Mouse (Mus musculus) retina, postnatal 7 days (tissue): ENCODE results near the gene Rassf1.

ENCODE experiments used
- DNase-seq: peaks from one replicate; pipeline ENCODE4 v3.0.0-alpha.2; 2012; ENCODE audit warnings: low read depth, low spot score

Rassf1 gene

DNA sequence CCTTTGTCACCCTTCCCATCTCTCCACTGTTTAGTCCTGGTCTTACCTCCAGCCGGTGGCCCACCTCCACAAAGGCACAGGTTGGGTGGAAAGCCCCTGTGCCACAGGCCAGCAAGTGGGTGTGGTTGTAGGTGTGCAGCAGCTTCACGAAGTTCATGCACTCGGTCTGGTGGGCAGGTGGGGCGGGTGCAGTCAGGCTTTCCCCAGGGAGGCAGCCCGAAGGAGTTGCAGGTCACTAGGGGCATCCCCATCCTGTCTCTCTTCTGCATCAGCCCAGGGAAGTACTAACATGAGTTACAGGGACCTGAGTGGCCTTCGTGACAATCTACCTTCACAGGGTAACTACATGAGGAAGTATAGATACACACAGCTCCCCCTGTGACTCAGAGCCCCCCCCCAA is 51.9 kb downstream of the Rassf1 start:
- DNase-seq: no peak

DNA sequence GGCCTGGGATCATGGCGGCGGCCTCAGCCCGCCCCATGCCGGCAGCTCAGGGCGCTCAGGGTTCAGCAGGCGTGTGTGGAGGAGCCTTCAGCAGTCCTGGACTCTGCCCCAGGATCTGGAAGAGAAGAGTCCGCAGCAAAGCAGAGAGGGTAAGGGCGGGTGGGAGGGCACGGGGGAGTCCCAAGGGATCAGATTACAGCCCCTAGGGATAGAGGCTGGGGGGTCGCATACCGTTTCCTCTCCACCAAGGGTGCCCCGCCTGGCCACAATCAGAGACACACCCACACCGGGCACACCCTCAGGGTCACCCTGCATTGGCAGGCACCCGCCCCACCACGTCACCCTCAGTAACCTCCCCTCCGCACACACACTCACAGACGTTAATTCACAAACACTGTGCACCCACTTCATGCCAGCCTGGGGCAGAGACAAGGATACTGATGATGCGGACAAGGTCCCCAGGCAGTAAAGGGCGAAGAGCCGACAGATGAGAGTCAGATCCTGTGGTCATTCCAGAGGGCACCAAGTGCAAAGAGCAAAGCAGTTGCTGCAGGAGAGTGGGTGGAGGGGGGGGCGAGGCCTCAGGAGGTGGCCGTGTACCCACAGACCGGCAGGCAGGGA is 53.8 kb downstream of the Rassf1 start:
- DNase-seq: no peak

DNA sequence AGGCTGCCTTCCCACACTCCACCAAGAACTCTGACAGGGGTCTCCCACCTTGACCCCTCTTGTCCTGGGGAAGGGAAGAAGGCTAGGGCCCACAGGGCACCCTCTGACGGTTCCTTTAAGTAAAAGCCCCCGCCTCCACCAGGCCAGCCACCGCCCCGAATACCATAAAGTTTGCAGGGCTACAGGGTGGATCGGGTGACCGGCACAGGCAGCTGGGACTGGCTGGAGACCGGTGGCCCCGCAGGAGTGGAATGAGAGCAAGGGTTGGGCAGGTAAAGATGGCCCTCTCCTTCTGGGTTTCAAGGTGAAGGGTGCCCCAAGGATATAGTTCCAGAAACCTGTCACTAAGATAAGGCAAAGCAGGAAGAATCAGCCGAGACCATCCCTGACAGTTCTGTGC is 55.2 kb downstream of the Rassf1 start:
- no peak for DNase-seq

DNA sequence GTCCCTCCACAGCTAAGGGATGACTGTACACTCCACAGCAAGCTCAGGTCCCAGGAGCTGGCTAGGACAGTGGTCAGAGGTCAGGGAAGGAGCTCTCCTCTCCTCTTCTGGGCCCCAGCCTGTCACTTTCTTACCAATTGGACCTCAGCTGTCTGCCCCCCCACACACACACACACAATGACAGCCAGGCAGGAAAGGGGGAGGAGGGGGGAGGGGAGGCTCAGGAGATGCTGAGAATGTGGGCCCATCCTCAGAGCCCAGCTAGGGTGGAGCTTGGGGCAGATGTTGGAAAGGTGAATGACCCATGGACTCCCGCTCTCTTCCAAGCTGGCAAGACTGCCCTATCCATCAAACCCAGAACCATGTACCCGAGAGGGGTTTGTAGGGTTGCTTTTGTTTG is 55.7 kb downstream of the Rassf1 start:
- no peak for DNase-seq

DNA sequence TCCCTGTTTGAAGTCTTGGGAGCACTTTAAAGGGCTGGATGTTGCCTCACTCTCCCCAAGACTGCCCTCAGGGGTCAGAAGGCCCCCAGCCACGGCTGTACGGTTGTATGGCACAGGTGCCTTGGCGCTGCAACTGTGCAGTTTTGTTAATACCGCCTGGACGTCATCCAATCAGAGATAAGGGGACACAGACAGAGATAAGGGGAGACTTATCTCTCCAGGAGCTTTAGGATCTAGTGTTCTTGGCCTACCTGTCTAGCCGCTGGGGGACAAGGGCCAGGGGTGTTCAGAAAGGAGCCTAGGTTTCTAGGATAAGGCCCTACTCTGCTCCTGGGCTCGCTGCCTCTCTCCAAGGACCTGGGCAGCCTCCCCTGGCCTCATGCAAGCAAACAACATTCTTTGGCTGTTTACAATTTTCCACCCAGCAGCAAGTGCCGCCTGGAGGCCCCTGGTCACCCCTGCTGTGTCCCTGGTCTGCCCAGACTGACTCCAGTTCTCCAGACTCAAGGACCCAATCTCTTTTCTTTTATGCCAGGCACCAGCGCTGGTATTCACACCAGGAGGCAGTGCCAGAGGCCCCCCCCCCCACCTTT is 56.4 kb downstream of the Rassf1 start:
- no peak for DNase-seq

DNA sequence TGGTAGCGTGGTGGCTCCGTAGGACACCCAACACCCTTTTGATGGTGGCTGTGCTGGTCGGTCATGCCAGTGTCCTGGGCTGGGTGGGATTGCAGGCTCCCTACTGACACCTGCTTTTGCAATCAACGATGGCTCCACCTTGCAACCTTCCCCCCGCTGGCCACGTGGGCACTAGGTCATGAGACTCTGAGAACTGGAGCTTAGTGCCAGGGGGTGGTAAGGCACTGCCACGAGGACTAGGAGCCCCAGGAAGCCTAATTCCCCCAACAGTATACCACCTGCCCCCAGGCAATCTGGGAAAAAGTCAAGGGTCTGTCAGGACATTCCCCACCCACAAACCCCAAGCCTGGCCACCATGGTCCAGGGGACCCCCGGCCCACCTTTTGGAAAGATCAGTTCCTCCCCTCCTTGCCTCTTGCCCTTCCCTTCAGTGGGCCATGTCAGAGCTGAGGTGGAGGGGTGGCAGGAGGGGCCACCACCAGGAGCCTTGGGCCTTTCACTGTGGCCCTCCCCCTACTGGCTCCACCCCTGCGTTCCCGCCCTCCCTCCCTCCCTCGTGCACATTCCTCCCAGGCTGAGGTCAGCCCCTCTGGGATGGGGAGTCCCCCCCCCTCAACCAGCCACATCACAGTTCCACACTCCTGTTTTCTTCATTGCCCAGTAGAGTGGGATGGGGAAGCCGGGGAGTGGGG is 57.5 kb downstream of the Rassf1 start, which contains the start of gene Sema3b:
Sema3b (minus strand) TSS at position 489 of the 692 bp plus-strand sequence.
- no peak for DNase-seq

DNA sequence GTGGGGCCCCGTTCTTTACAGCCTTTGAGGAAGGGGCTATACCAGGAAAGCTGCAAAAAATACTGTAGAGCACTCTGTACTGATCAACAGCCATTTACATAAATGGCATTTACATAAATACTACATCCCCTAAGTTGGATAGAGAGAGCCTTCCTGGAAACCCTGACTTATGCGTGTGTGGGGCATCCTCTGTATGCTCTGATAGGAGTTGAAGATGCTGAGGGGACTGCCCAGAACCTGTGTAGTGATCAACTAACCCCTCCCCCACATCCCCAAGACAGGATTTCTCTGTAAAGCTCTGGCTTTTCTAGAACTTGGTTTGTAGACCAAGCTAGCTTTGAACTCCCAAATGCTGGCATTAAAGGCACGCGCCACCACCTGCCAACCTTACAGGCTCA is 58.1 kb downstream of the Rassf1 start:
- no peak for DNase-seq

DNA sequence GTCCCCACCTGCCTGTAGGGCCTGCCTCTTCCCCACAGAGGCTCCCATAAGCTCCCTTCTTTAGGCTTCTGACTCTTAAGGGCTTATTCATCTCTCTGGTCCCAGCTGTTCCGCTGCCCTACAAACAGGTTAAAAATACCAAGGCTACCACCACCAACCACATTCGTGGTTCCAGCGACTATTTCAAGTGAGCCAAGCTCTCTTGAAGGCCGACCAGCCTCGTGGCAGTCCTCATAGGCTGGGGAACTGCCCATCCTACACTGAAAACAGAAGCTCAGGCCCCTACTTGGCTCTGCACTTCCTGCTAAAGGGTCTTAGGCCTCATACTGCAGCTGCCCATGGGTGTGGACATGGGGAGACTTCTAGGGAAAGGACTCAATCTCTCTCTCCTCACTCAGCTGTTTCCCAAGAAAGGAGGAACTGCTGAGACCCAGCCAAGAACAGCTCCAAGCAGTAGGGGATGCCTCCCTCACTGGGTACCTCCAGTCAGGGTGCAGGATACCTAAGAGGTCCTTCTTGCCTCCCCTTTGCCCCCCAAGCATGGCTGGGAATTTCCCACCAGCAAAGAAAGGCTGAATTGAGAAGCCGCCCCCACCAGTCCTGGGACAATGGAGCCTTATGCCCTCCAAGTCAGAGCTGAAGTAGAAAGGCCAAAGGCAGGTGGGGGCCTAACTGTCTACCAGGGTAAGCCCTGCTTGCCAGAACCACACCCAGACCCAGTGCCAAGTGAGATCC is 60.3 kb downstream of the Rassf1 start:
- DNase-seq: no peak
